Mouse (Mus musculus): ENCODE data around the gene Myof. TPM values are rescaled to one million over a fixed set of nuclear protein-coding genes. Genes with fewer than 3 reads are reported as not detected.
A peak's percentile ranks its signal among the peaks of the same experiment; 100 is the strongest.

Gene Myof
- polyA plus RNA-seq, 1 experiment = 24.2 TPM

GRCm38 (mm10) chr19:38030673-38031137, 12.7 kb downstream of the Myof start:
- H3K4me3 ChIP-seq (ENCODE audit: insufficient read depth, low read depth, low read length) = no peak overlapping the region
- H3K27me3 ChIP-seq (replicated peaks; ENCODE audit: control insufficient read depth, insufficient read depth, low read length) = no peaks in the 10 kb centered on the region
- no peaks in the 10 kb centered on the region for H3K36me3 ChIP-seq (ENCODE audit: control insufficient read depth, insufficient read depth, low read length)
- peaks cover 50% of the 10 kb centered on the region for H3K4me1 ChIP-seq (ENCODE audit: control insufficient read depth, insufficient read depth, low read length)
- peak overlapping the region; percentile 86 for H3K27ac ChIP-seq (ENCODE audit: insufficient read depth, low read depth, low read length)
- TF ChIP-seq POLR2A (IDR thresholded peaks at IDR 0.05; ENCODE audit: low read depth, low read length) (no peak), CTCF (conservative IDR thresholded peaks at IDR 0.05; ENCODE audit: insufficient read depth, insufficient read length, low read depth, low read length) (no peak)
- WGBS = 6% methylated on average over 19 of the region's 23 CpGs
- DNase-seq = peak; percentile 85

GRCm38 (mm10) chr19:38029871-38030270, 13.5 kb downstream of the Myof start:
- no peak for TF ChIP-seq CTCF (conservative IDR thresholded peaks at IDR 0.05; ENCODE audit: insufficient read depth, insufficient read length, low read depth, low read length)
- TF ChIP-seq POLR2A (IDR thresholded peaks at IDR 0.05; ENCODE audit: low read depth, low read length) = no peak
- 8% methylated on average over 3 of the region's 3 CpGs for WGBS
- peak; percentile 71 for DNase-seq
- Histone ChIP-seq H3K4me3 (ENCODE audit: insufficient read depth, low read depth, low read length) (peak overlapping the region; percentile 13; the same call in 1 of the 2 replicates), H3K27me3 (replicated peaks; ENCODE audit: control insufficient read depth, insufficient read depth, low read length) (no peaks in the 10 kb centered on the region), H3K4me1 (ENCODE audit: control insufficient read depth, insufficient read depth, low read length) (peaks cover 57% of the 10 kb centered on the region), H3K27ac (ENCODE audit: insufficient read depth, low read depth, low read length) (peak overlapping the region; percentile 86), H3K36me3 (ENCODE audit: control insufficient read depth, insufficient read depth, low read length) (no peaks in the 10 kb centered on the region)

GRCm38 (mm10) chr19:38029292-38029691, 14.1 kb downstream of the Myof start:
- peaks cover 62% of the 10 kb centered on the region for H3K4me1 ChIP-seq (ENCODE audit: control insufficient read depth, insufficient read depth, low read length)
- DNase-seq = no peak

GRCm38 (mm10) chr19:38027881-38028521, 15.4 kb downstream of the Myof start:
- H3K4me3 ChIP-seq (ENCODE audit: insufficient read depth, low read depth, low read length) = no peak overlapping the region
- peak; percentile 88 for DNase-seq
- 29% methylated on average over 10 of the region's 10 CpGs for WGBS
- no peaks in the 10 kb centered on the region for H3K27me3 ChIP-seq (replicated peaks; ENCODE audit: control insufficient read depth, insufficient read depth, low read length)
- no peak for TF ChIP-seq CTCF (conservative IDR thresholded peaks at IDR 0.05; ENCODE audit: insufficient read depth, insufficient read length, low read depth, low read length)
- no peak for TF ChIP-seq POLR2A (IDR thresholded peaks at IDR 0.05; ENCODE audit: low read depth, low read length)
- H3K36me3 ChIP-seq (ENCODE audit: control insufficient read depth, insufficient read depth, low read length) = no peaks in the 10 kb centered on the region
- H3K27ac ChIP-seq (ENCODE audit: insufficient read depth, low read depth, low read length) = peak overlapping the region; percentile 83
- H3K4me1 ChIP-seq (ENCODE audit: control insufficient read depth, insufficient read depth, low read length) = peaks cover 63% of the 10 kb centered on the region

More at GRCm38 (mm10) chr19:38029292-38029691, 14.1 kb downstream of the Myof start:
- H3K27ac ChIP-seq (ENCODE audit: insufficient read depth, low read depth, low read length) = peak overlapping the region; percentile 86
- WGBS = 57% methylated on average over 3 of the region's 3 CpGs
- TF ChIP-seq POLR2A (IDR thresholded peaks at IDR 0.05; ENCODE audit: low read depth, low read length) = no peak
- TF ChIP-seq CTCF (conservative IDR thresholded peaks at IDR 0.05; ENCODE audit: insufficient read depth, insufficient read length, low read depth, low read length) = no peak
- no peaks in the 10 kb centered on the region for H3K36me3 ChIP-seq (ENCODE audit: control insufficient read depth, insufficient read depth, low read length)
- no peak overlapping the region for H3K4me3 ChIP-seq (ENCODE audit: insufficient read depth, low read depth, low read length)
- no peaks in the 10 kb centered on the region for H3K27me3 ChIP-seq (replicated peaks; ENCODE audit: control insufficient read depth, insufficient read depth, low read length)

- no peak overlapping the region for H3K4me3 ChIP-seq (ENCODE audit: insufficient read depth, low read depth, low read length)
- TF ChIP-seq POLR2A (IDR thresholded peaks at IDR 0.05; ENCODE audit: low read depth, low read length) = no peak
- no peak for TF ChIP-seq CTCF (conservative IDR thresholded peaks at IDR 0.05; ENCODE audit: insufficient read depth, insufficient read length, low read depth, low read length)
- peak overlapping the region; percentile 83 for H3K27ac ChIP-seq (ENCODE audit: insufficient read depth, low read depth, low read length)
- 59% methylated on average over 6 of the region's 6 CpGs for WGBS
- no peaks in the 10 kb centered on the region for H3K36me3 ChIP-seq (ENCODE audit: control insufficient read depth, insufficient read depth, low read length)
- no peak for DNase-seq
- H3K27me3 ChIP-seq (replicated peaks; ENCODE audit: control insufficient read depth, insufficient read depth, low read length) = no peaks in the 10 kb centered on the region
- peaks cover 63% of the 10 kb centered on the region for H3K4me1 ChIP-seq (ENCODE audit: control insufficient read depth, insufficient read depth, low read length)
Observed at GRCm38 (mm10) chr19:38027389-38027788, 16.0 kb downstream of the Myof start.

DNA sequence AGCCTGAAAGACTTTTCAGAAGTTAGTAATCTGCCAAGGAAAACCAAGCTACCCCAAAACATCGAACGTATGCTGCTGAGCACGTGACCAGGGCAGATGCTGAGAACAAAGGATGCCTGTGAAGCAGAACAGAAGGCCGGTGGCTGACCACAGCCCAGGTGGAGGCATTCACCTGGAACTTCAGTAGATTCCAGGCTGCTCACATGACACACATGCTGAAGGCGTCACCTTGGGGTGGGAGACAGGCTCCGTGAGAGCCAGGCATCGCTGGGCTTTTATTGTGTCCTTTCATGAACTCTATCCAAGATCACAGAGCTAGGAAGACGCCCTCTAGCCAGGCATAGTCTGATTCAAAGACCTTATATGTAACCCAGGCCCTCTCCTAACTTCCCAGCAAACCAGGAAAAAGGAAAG, 17.2 kb downstream of the Myof start:
- WGBS = 17% methylated on average over 8 of the region's 8 CpGs
- Histone ChIP-seq H3K27ac (ENCODE audit: insufficient read depth, low read depth, low read length) (peak overlapping the region; percentile 96), H3K27me3 (replicated peaks; ENCODE audit: control insufficient read depth, insufficient read depth, low read length) (no peaks in the 10 kb centered on the region), H3K36me3 (ENCODE audit: control insufficient read depth, insufficient read depth, low read length) (no peaks in the 10 kb centered on the region), H3K4me3 (ENCODE audit: insufficient read depth, low read depth, low read length) (no peak overlapping the region), H3K4me1 (ENCODE audit: control insufficient read depth, insufficient read depth, low read length) (peaks cover 63% of the 10 kb centered on the region)
- no peak for TF ChIP-seq CTCF (conservative IDR thresholded peaks at IDR 0.05; ENCODE audit: insufficient read depth, insufficient read length, low read depth, low read length)
- no peak for TF ChIP-seq POLR2A (IDR thresholded peaks at IDR 0.05; ENCODE audit: low read depth, low read length)
- DNase-seq = peak; percentile 73

GRCm38 (mm10) chr19:38025254-38026041, 17.9 kb downstream of the Myof start:
- no peak overlapping the region for H3K4me3 ChIP-seq (ENCODE audit: insufficient read depth, low read depth, low read length)
- WGBS = 26% methylated on average over 6 of the region's 9 CpGs
- H3K27me3 ChIP-seq (replicated peaks; ENCODE audit: control insufficient read depth, insufficient read depth, low read length) = no peaks in the 10 kb centered on the region
- peak overlapping the region; percentile 96 for H3K27ac ChIP-seq (ENCODE audit: insufficient read depth, low read depth, low read length)
- peak; percentile 93 for DNase-seq
- no peak for TF ChIP-seq POLR2A (IDR thresholded peaks at IDR 0.05; ENCODE audit: low read depth, low read length)
- no peak for TF ChIP-seq CTCF (conservative IDR thresholded peaks at IDR 0.05; ENCODE audit: insufficient read depth, insufficient read length, low read depth, low read length)
- H3K4me1 ChIP-seq (ENCODE audit: control insufficient read depth, insufficient read depth, low read length) = peaks cover 59% of the 10 kb centered on the region
- no peaks in the 10 kb centered on the region for H3K36me3 ChIP-seq (ENCODE audit: control insufficient read depth, insufficient read depth, low read length)

Data from kidney, adult 2 months (tissue).